8 mouse cellular contexts compared by ENCODE assay signal in the genomic region with DNA sequence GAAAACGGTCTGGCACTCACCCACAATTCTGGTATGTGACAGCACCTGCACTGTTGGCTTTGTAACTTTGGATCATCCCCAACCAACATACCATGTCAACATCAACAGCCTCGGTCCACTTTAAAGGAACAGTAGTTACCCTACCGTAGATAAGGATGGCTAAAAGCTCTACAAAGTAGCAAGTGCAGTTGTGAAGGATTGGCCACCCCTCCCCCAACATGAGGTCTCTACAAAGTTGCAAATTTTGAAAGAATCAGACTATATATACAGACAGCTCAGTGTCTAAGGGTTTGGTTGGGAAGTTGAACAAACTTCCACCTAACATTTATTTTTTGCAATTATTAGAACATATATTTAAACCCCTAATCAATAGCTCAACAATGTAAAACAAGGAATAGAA. TPM values are rescaled to one million over a fixed set of nuclear protein-coding genes. Genes with fewer than 3 reads are reported as not detected.
DNase-seq lines count a peak whose midpoint lies in the region; ATAC-seq and TF ChIP-seq lines count a peak whose summit lies in the region.

No protein-coding gene starts in this region.

- ATAC-seq in kidney, embryonic 15.5 days (replicated peaks; ENCODE audit: low FRiP score) = peak; percentile 7; the same call in 1 of the 2 replicates
- no peak for ATAC-seq in embryonic facial prominence, embryonic 15.5 days (ENCODE audit: insufficient number of reproducible peaks, low FRiP score, low TSS enrichment, low read depth)
- no peak for ATAC-seq in intestine, embryonic 16.5 days
- ATAC-seq in frontal cortex, adult (ENCODE audit: low TSS enrichment) = no peak

- no peaks in the 10 kb centered on the region for H3K27me3 ChIP-seq in kidney, embryonic 15.5 days
- no peaks in the 10 kb centered on the region for H3K27me3 ChIP-seq in embryonic facial prominence, embryonic 15.5 days
- no peaks in the 10 kb centered on the region for H3K27me3 ChIP-seq in intestine, embryonic 16.5 days (replicated peaks; ENCODE audit: control insufficient read depth, insufficient read depth, low read length)
- H3K27me3 ChIP-seq in myocyte (ENCODE audit: control insufficient read depth, insufficient read depth, insufficient read length) = no peaks in the 10 kb centered on the region

- H3K79me2 ChIP-seq in myocyte (ENCODE audit: control insufficient read depth, insufficient read depth) = peaks cover 33% of the 10 kb centered on the region

- no peak overlapping the region for H3K9ac ChIP-seq in kidney, embryonic 15.5 days
- H3K9ac ChIP-seq in embryonic facial prominence, embryonic 15.5 days = no peak overlapping the region
- H3K9ac ChIP-seq in intestine, embryonic 16.5 days (ENCODE audit: low read depth, low read length) = no peak overlapping the region

- H3K9me3 ChIP-seq in kidney, embryonic 15.5 days (replicated peaks) = no peaks in the 10 kb centered on the region
- H3K9me3 ChIP-seq in embryonic facial prominence, embryonic 15.5 days (replicated peaks) = no peaks in the 10 kb centered on the region
- H3K9me3 ChIP-seq in intestine, embryonic 16.5 days (ENCODE audit: control insufficient read depth, low read length) = no peaks in the 10 kb centered on the region

- peak overlapping the region; percentile 99 for H3K27ac ChIP-seq in kidney, embryonic 15.5 days
- peak overlapping the region; percentile 99; the same call in 1 of the 2 replicates for H3K27ac ChIP-seq in embryonic facial prominence, embryonic 15.5 days (replicated peaks)
- H3K27ac ChIP-seq in intestine, embryonic 16.5 days (ENCODE audit: low read length) = peak overlapping the region; percentile 98

- no peak overlapping the region for H3K4me2 ChIP-seq in kidney, embryonic 15.5 days
- no peak overlapping the region for H3K4me2 ChIP-seq in embryonic facial prominence, embryonic 15.5 days (replicated peaks)
- no peak overlapping the region for H3K4me2 ChIP-seq in intestine, embryonic 16.5 days (ENCODE audit: low read depth, low read length)
- no peak overlapping the region for H3K4me2 ChIP-seq in myocyte (ENCODE audit: low read depth)

- H3K4me1 ChIP-seq in kidney, embryonic 15.5 days = peaks cover 17% of the 10 kb centered on the region
- peaks cover 13% of the 10 kb centered on the region; the same call in 1 of the 2 replicates for H3K4me1 ChIP-seq in embryonic facial prominence, embryonic 15.5 days
- peaks cover 13% of the 10 kb centered on the region for H3K4me1 ChIP-seq in intestine, embryonic 16.5 days (ENCODE audit: control insufficient read depth, insufficient read depth, low read length)

- DNase-seq in kidney, postnatal 36 days = no peak
- no peak for DNase-seq in frontal cortex, postnatal 14 days (ENCODE audit: low spot score in 2 of 2)
- no peak for DNase-seq in left cerebral cortex, adult 18-20 months (ENCODE audit: low spot score in 2 of 2)

- 95% methylated on average over 3 of the region's 3 CpGs for whole genome bisulfite sequencing in kidney, embryonic 15.5 days
- WGBS in embryonic facial prominence, embryonic 15.5 days = 94% methylated on average over 3 of the region's 3 CpGs
- WGBS in intestine, embryonic 16.5 days = 94% methylated on average over 3 of the region's 3 CpGs

- H3ac ChIP-seq in myocyte (ENCODE audit: control insufficient read depth, insufficient read length) = no peak overlapping the region

- H3K36me3 ChIP-seq in kidney, embryonic 15.5 days = peaks cover 63% of the 10 kb centered on the region
- H3K36me3 ChIP-seq in embryonic facial prominence, embryonic 15.5 days = peaks cover 44% of the 10 kb centered on the region
- peaks cover 13% of the 10 kb centered on the region for H3K36me3 ChIP-seq in intestine, embryonic 16.5 days (ENCODE audit: control insufficient read depth, insufficient read depth, low read length)
- H3K36me3 ChIP-seq in myocyte (ENCODE audit: control insufficient read depth, insufficient read depth) = peaks cover 58% of the 10 kb centered on the region

- H3K4me3 ChIP-seq in kidney, embryonic 15.5 days (replicated peaks) = no peak overlapping the region
- peak overlapping the region; percentile 87; the same call in 1 of the 2 replicates for H3K4me3 ChIP-seq in embryonic facial prominence, embryonic 15.5 days (replicated peaks)
- H3K4me3 ChIP-seq in intestine, embryonic 16.5 days (ENCODE audit: low read length) = no peak overlapping the region
- H3K4me3 ChIP-seq in myocyte = peak overlapping the region; percentile 77

- TF ChIP-seq POLR2A in myocyte (IDR thresholded peaks at IDR 0.05; ENCODE audit: insufficient read length, low read depth) = no peak

TF ChIP-seq in myocyte, 11 proteins besides CTCF, POLR2A, EP300 and RAD21:
- TF ChIP-seq TCF3 (IDR thresholded peaks at IDR 0.05; ENCODE audit: insufficient read length, low read depth) (no peak), MYOD1 (IDR thresholded peaks at IDR 0.05; ENCODE audit: control insufficient read depth in 1 of 3, insufficient read length in 2 of 3, low read depth in 2 of 3) (no peak), CEBPB (IDR thresholded peaks at IDR 0.05; ENCODE audit: insufficient read depth, poor library complexity, severe bottlenecking) (no peak), POLR2AphosphoS2 (IDR thresholded peaks at IDR 0.05; ENCODE audit: insufficient read length, low read depth) (no peak), TCF12 (IDR thresholded peaks at IDR 0.05; ENCODE audit: insufficient read depth, poor library complexity, severe bottlenecking) (no peak), MYOG (IDR thresholded peaks at IDR 0.05; ENCODE audit: control insufficient read depth in 1 of 3, insufficient read depth in 1 of 3, insufficient read length in 2 of 3, low read depth in 2 of 3) (no peak), USF1 (IDR thresholded peaks at IDR 0.05; ENCODE audit: low read depth) (no peak), E2F4 (IDR thresholded peaks at IDR 0.05; ENCODE audit: insufficient read depth) (no peak), SRF (IDR thresholded peaks at IDR 0.05; ENCODE audit: control insufficient read depth, insufficient read length, low read depth) (no peak), MAX (IDR thresholded peaks at IDR 0.05; ENCODE audit: low read depth) (no peak), REST (IDR thresholded peaks at IDR 0.05; ENCODE audit: insufficient read depth, insufficient read length) (no peak)

RNA-seq across cellular contexts. Expression of gene Adnp, which starts 1.0 kb away (rescaled TPM):
- polyA plus RNA-seq in kidney, embryonic 15.5 days (2015; fragmentation: Nextera tagmentation; extraction: Ambion mirVana) = 1.5 and 4.1 TPM in 2 replicates
- polyA plus RNA-seq in embryonic facial prominence, embryonic 15.5 days (2015; fragmentation: Nextera tagmentation; extraction: Ambion mirVana) = 3.4 and 7.6 TPM in 2 replicates
- polyA plus RNA-seq in intestine, embryonic 16.5 days (2015; fragmentation: Nextera tagmentation; extraction: Ambion mirVana) = 0.88 and 1.0 TPM in 2 replicates
- 8.2 TPM for polyA plus RNA-seq in myocyte (2012; fragmentation: generic; extraction: Trizol)
- total RNA-seq in left cerebral cortex, adult 18-20 months (2021) = 10 to 100 TPM; 73.0 to 78.9 TPM

RNA-seq across cellular contexts. Expression of gene Gm20716, which starts 22.3 kb away (rescaled TPM):
- 19.3 and 19.5 TPM in 2 replicates for polyA plus RNA-seq in kidney, embryonic 15.5 days (2015; fragmentation: Nextera tagmentation; extraction: Ambion mirVana)
- 18.3 and 18.6 TPM in 2 replicates for polyA plus RNA-seq in embryonic facial prominence, embryonic 15.5 days (2015; fragmentation: Nextera tagmentation; extraction: Ambion mirVana)
- polyA plus RNA-seq in intestine, embryonic 16.5 days (2015; fragmentation: Nextera tagmentation; extraction: Ambion mirVana) = 8.5 and 10.2 TPM in 2 replicates
- 24.4 TPM for polyA plus RNA-seq in myocyte (2012; fragmentation: generic; extraction: Trizol)
- 10 to 100 TPM; 36.4 to 37.0 TPM for total RNA-seq in left cerebral cortex, adult 18-20 months (2021)

RNA-seq across cellular contexts. Expression of gene Dpm1, which starts 22.5 kb away (rescaled TPM):
- polyA plus RNA-seq in kidney, embryonic 15.5 days (2015; fragmentation: Nextera tagmentation; extraction: Ambion mirVana) = 85.6 and 107 TPM in 2 replicates
- 92.0 and 102 TPM in 2 replicates for polyA plus RNA-seq in embryonic facial prominence, embryonic 15.5 days (2015; fragmentation: Nextera tagmentation; extraction: Ambion mirVana)
- polyA plus RNA-seq in intestine, embryonic 16.5 days (2015; fragmentation: Nextera tagmentation; extraction: Ambion mirVana) = 84.8 and 99.3 TPM in 2 replicates
- polyA plus RNA-seq in myocyte (2012; fragmentation: generic; extraction: Trizol) = 39.3 TPM
- 10 to 100 TPM; 59.3 to 60.8 TPM for total RNA-seq in left cerebral cortex, adult 18-20 months (2021)

RNA-seq across cellular contexts. Expression of gene Mocs3, which starts 22.5 kb away (rescaled TPM):
- polyA plus RNA-seq in kidney, embryonic 15.5 days (2015; fragmentation: Nextera tagmentation; extraction: Ambion mirVana) = 6.3 and 6.9 TPM in 2 replicates
- polyA plus RNA-seq in embryonic facial prominence, embryonic 15.5 days (2015; fragmentation: Nextera tagmentation; extraction: Ambion mirVana) = 8.0 and 8.8 TPM in 2 replicates
- 3.4 and 5.9 TPM in 2 replicates for polyA plus RNA-seq in intestine, embryonic 16.5 days (2015; fragmentation: Nextera tagmentation; extraction: Ambion mirVana)
- polyA plus RNA-seq in myocyte (2012; fragmentation: generic; extraction: Trizol) = 11.4 TPM
- 10 to 100 TPM; 18.5 to 18.9 TPM for total RNA-seq in left cerebral cortex, adult 18-20 months (2021)

Comparison
In these comparisons a context has a peak if more than half of its experiments do, and no peak if none do; other contexts are left out.
1. H3K4me3 ChIP-seq: peak in embryonic facial prominence, embryonic 15.5 days (single experiment) and myocyte (single experiment); none in kidney, embryonic 15.5 days (single experiment) and intestine, embryonic 16.5 days (single experiment).
2. Peak in every context shown above with its lines, with median percentiles within 50 percentile points of each other: H3K27ac ChIP-seq.